Mouse (Mus musculus) MEL (cell line): ENCODE measurements around the gene Trim37.

Experiments used
- CTCF ChIP-seq, 3 experiments: IDR thresholded peaks in 2 of 3; conservative IDR thresholded peaks in 1 of 3; 2 replicates each; pipeline ENCODE4 v1.5.1; 2011 to 2012; ENCODE audit warnings: low read length in 3 of 3, low read depth in 2 of 3, mild to moderate bottlenecking in 2 of 3, improper control_type of control experiment in 1 of 3, inconsistent platforms in 1 of 3, mixed read lengths in 1 of 3, moderate library complexity in 1 of 3; ENCODE audit not compliant: control insufficient read depth in 1 of 3, insufficient read depth in 1 of 3, poor library complexity in 1 of 3, severe bottlenecking in 1 of 3
- E2F4 ChIP-seq: IDR thresholded peaks from 2 replicates; pipeline ENCODE4 v1.6.1; 2011; ENCODE audit warnings: low read depth, low read length, improper control_type of control experiment, borderline replicate concordance
- EP300 ChIP-seq, 2 experiments: IDR thresholded peaks; 2 replicates each; pipeline ENCODE4 v1.6.1; 2011; ENCODE audit warnings: improper control_type of control experiment in 2 of 2, low read length in 2 of 2, low read depth in 1 of 2, mild to moderate bottlenecking in 1 of 2
- ETS1 ChIP-seq: IDR thresholded peaks from 2 replicates; pipeline ENCODE4 v1.6.1; 2012; ENCODE audit warnings: low read depth, mild to moderate bottlenecking, inconsistent platforms, low read length, improper control_type of control experiment, moderate library complexity
- GABPA ChIP-seq: IDR thresholded peaks from 2 replicates; pipeline ENCODE4 v1.6.1; 2012; ENCODE audit warnings: low read depth, mild to moderate bottlenecking, inconsistent platforms, low read length, improper control_type of control experiment, moderate library complexity
- HCFC1 ChIP-seq: IDR thresholded peaks from 2 replicates; pipeline ENCODE4 v1.6.1; 2012; ENCODE audit warnings: low read depth, mild to moderate bottlenecking, inconsistent platforms, low read length, improper control_type of control experiment, moderate library complexity
- MEF2A ChIP-seq: IDR thresholded peaks from 2 replicates; pipeline ENCODE4 v1.6.1; 2014; ENCODE audit warnings: low read depth, mild to moderate bottlenecking, inconsistent platforms, low read length, improper control_type of control experiment; ENCODE audit not compliant: poor library complexity, insufficient replicate concordance, severe bottlenecking; ENCODE audit errors: extremely low read depth
- MYB ChIP-seq: IDR thresholded peaks from 2 replicates; pipeline ENCODE4 v1.6.1; 2011; ENCODE audit warnings: mild to moderate bottlenecking, low read depth, low read length, improper control_type of control experiment
- POLR2A ChIP-seq, 2 experiments: IDR thresholded peaks; 2 replicates each; pipeline ENCODE4 v1.6.1; 2011 to 2012; ENCODE audit warnings: low read length in 2 of 2, mild to moderate bottlenecking in 2 of 2, control low read depth in 1 of 2, improper control_type of control experiment in 1 of 2, low read depth in 1 of 2, moderate library complexity in 1 of 2; ENCODE audit not compliant: control insufficient read depth in 1 of 2, insufficient read depth in 1 of 2, poor library complexity in 1 of 2
- POLR2AphosphoS5 ChIP-seq: IDR thresholded peaks from 2 replicates; pipeline ENCODE4 v1.6.1; 2012; ENCODE audit warnings: low read depth, borderline replicate concordance, mild to moderate bottlenecking, inconsistent platforms, low read length, moderate library complexity, mixed read lengths

GRCm38 (mm10) chr11:87250132-87250531, 123.3 kb downstream of the Trim37 start:
- TF ChIP-seq ETS1 (no peak), MEF2A (no peak), CTCF (IDR thresholded peaks at IDR 0.05 in 2 of 3, conservative IDR thresholded peaks at IDR 0.05 in 1 of 3; ENCODE audit: control insufficient read depth in 1 of 3, insufficient read depth in 1 of 3, low read depth in 2 of 3, low read length in 3 of 3, poor library complexity in 1 of 3, severe bottlenecking in 1 of 3) (no peak), MYB (no peak), E2F4 (no peak), GABPA (no peak), EP300 (IDR thresholded peaks at IDR 0.05; ENCODE audit: low read depth in 1 of 2, low read length in 2 of 2) (no peak), HCFC1 (no peak), POLR2AphosphoS5 (no peak), POLR2A (IDR thresholded peaks at IDR 0.05; ENCODE audit: control insufficient read depth in 1 of 2, insufficient read depth in 1 of 2, low read depth in 1 of 2, low read length in 2 of 2, poor library complexity in 1 of 2) (no peak)
